Comparison of ENCODE assay signal across 8 mouse cellular contexts in genomic region chr7:63965135-63965534, GRCm38 (mm10). TPM values are rescaled to one million over a fixed set of nuclear protein-coding genes. Genes with fewer than 3 reads are reported as not detected.
DNase-seq lines count a peak whose midpoint lies in the region; ATAC-seq lines count a peak whose summit lies in the region.

No protein-coding gene starts in this region.

- 88% methylated on average over 2 of the region's 2 CpGs for WGBS in forebrain, embryonic 10.5 days
- WGBS in heart, embryonic 14.5 days: 73% methylated on average over 2 of the region's 2 CpGs
- WGBS in lung, embryonic 15.5 days: 63% methylated on average over 2 of the region's 2 CpGs

- DNase-seq in retina, postnatal 1 day: peak; percentile 87
- DNase-seq in retina, embryonic 14.5 days (ENCODE audit: low spot score): no peak
- no peak for DNase-seq in forebrain, embryonic 10.5 days (ENCODE audit: extremely low spot score, low spot score)
- DNase-seq in layer of hippocampus, adult 9-11 months: peak; percentile 93
- DNase-seq in right cerebral cortex, postnatal 10 days (ENCODE audit: low spot score in 2 of 2): peak; percentile 88 to 92
- DNase-seq in T-cell, adult 2 months (ENCODE audit: low spot score): no peak

- ATAC-seq in heart, embryonic 14.5 days (ENCODE audit: insufficient number of reproducible peaks, insufficient read depth, low FRiP score, low read depth): peak; percentile 44
- ATAC-seq in lung, embryonic 15.5 days (ENCODE audit: borderline replicate concordance, extremely low read depth, low FRiP score, low TSS enrichment): peak; percentile 52

- no peak overlapping the region for H3K4me3 ChIP-seq in forebrain, embryonic 10.5 days
- H3K4me3 ChIP-seq in heart, embryonic 14.5 days (ENCODE audit: control insufficient read depth in 1 of 2, insufficient read depth in 1 of 2, low read depth in 1 of 2, low read length in 2 of 2): no peak overlapping the region
- H3K4me3 ChIP-seq in lung, embryonic 15.5 days: no peak overlapping the region

- H3K4me2 ChIP-seq in heart, embryonic 14.5 days (ENCODE audit: low read length): no peak overlapping the region
- H3K4me2 ChIP-seq in lung, embryonic 15.5 days: no peak overlapping the region

- no peaks in the 10 kb centered on the region; the same call in 1 of the 2 replicates for H3K27me3 ChIP-seq in forebrain, embryonic 10.5 days (ENCODE audit: poor library complexity, severe bottlenecking)
- H3K27me3 ChIP-seq in heart, embryonic 14.5 days (ENCODE audit: control insufficient read depth, insufficient read depth, low read length): no peaks in the 10 kb centered on the region
- no peaks in the 10 kb centered on the region for H3K27me3 ChIP-seq in lung, embryonic 15.5 days

- H3K4me1 ChIP-seq in forebrain, embryonic 10.5 days: peaks cover 16% of the 10 kb centered on the region
- peaks cover 0 to 6% of the 10 kb centered on the region in 2 experiments; a peak in 2 of 4 replicates for H3K4me1 ChIP-seq in heart, embryonic 14.5 days (ENCODE audit: control insufficient read depth in 2 of 2, insufficient read depth in 2 of 2, low read length in 2 of 2)
- no peaks in the 10 kb centered on the region for H3K4me1 ChIP-seq in lung, embryonic 15.5 days

- no peaks in the 10 kb centered on the region for H3K9me3 ChIP-seq in forebrain, embryonic 10.5 days
- H3K9me3 ChIP-seq in heart, embryonic 14.5 days (ENCODE audit: control insufficient read depth, low read length): no peaks in the 10 kb centered on the region
- no peaks in the 10 kb centered on the region for H3K9me3 ChIP-seq in lung, embryonic 15.5 days

- no peaks in the 10 kb centered on the region for H3K36me3 ChIP-seq in forebrain, embryonic 10.5 days (replicated peaks)
- no peaks in the 10 kb centered on the region for H3K36me3 ChIP-seq in heart, embryonic 14.5 days (ENCODE audit: control insufficient read depth, insufficient read depth, low read length)
- no peaks in the 10 kb centered on the region for H3K36me3 ChIP-seq in lung, embryonic 15.5 days

- H3K9ac ChIP-seq in heart, embryonic 14.5 days (ENCODE audit: low read length): no peak overlapping the region
- no peak overlapping the region for H3K9ac ChIP-seq in lung, embryonic 15.5 days

- H3K27ac ChIP-seq in forebrain, embryonic 10.5 days: peak overlapping the region; percentile 48; the same call in 1 of the 2 replicates
- H3K27ac ChIP-seq in heart, embryonic 14.5 days (replicated peaks in 1 of 2; ENCODE audit: control insufficient read depth in 1 of 2, insufficient read depth in 1 of 2, low read depth in 2 of 2, low read length in 2 of 2): peak overlapping the region in 1 of 2 experiments; percentile 29; a peak in 1 of 4 replicates
- H3K27ac ChIP-seq in lung, embryonic 15.5 days: no peak overlapping the region

RNA-seq across cellular contexts. Expression of gene Klf13, which starts 26.4 kb away (rescaled TPM):
- polyA plus RNA-seq in forebrain, embryonic 10.5 days (2016; fragmentation: Nextera tagmentation; extraction: Ambion mirVana): 23.1 and 23.8 TPM in 2 replicates
- 25.1 and 26.7 TPM in 2 replicates for polyA plus RNA-seq in heart, embryonic 14.5 days (2014; fragmentation: Nextera tagmentation; extraction: Ambion mirVana)
- polyA plus RNA-seq in lung, embryonic 15.5 days (2015; fragmentation: Nextera tagmentation; extraction: Ambion mirVana): 34.4 and 35.1 TPM in 2 replicates

RNA-seq across cellular contexts. Expression of gene E030018B13Rik, which starts 48.5 kb away (rescaled TPM):
- 0.21 TPM in 1 of 2 replicates, not detected in the other for polyA plus RNA-seq in forebrain, embryonic 10.5 days (2016; fragmentation: Nextera tagmentation; extraction: Ambion mirVana)
- polyA plus RNA-seq in heart, embryonic 14.5 days (2014; fragmentation: Nextera tagmentation; extraction: Ambion mirVana): not detected in 2 replicates
- polyA plus RNA-seq in lung, embryonic 15.5 days (2015; fragmentation: Nextera tagmentation; extraction: Ambion mirVana): 0.15 and 0.26 TPM in 2 replicates

Comparison
In these comparisons a context has a peak if more than half of its experiments do, and no peak if none do; other contexts are left out.
1. DNase-seq: peak in retina, postnatal 1 day (single experiment), layer of hippocampus, adult 9-11 months (single experiment) and right cerebral cortex, postnatal 10 days (2 of 2); none in retina, embryonic 14.5 days (single experiment), forebrain, embryonic 10.5 days (single experiment) and T-cell, adult 2 months (single experiment).